Mouse (Mus musculus) brain, embryonic 14.5 days (tissue): ENCODE results near the gene Erh. TPM values are rescaled to one million over a fixed set of nuclear protein-coding genes. Genes with fewer than 3 reads are reported as not detected.

Experiments
- DNase-seq: peaks from one replicate; pipeline ENCODE4 v3.0.0-alpha.2; 2011; ENCODE audit warnings: low read depth
- CTCF ChIP-seq: fragments of 200-500 bp; IDR thresholded peaks from 2 replicates; pipeline ENCODE4 v1.5.1; 2012; ENCODE audit warnings: inconsistent platforms, mild to moderate bottlenecking, moderate library complexity, borderline replicate concordance; ENCODE audit not compliant: insufficient read depth, insufficient read length; ENCODE audit errors: extremely low read depth
- POLR2A ChIP-seq: fragments of 200-500 bp; IDR thresholded peaks from 2 replicates; pipeline ENCODE4 v1.6.1; 2012; ENCODE audit warnings: mild to moderate bottlenecking, inconsistent platforms, borderline replicate concordance; ENCODE audit not compliant: poor library complexity, insufficient read depth, insufficient read length, severe bottlenecking; ENCODE audit errors: extremely low read depth
- polyA plus RNA-seq: library from polyadenylated mRNA; depleted of rRNA; stranded (reverse); fragments of >200 nt; gene quantifications from 2 replicates; pipeline ENCODE4 v1.2.3, GENCODE M21; 2012; rRNA removed

Erh gene
- polyA plus RNA-seq, 1 experiment = 317 TPM

GRCm38 (mm10) chr12:80603566-80603965 is 40.6 kb downstream of the Erh start:
- peak; percentile 15 for DNase-seq
- TF ChIP-seq CTCF (no peak), POLR2A (no peak)

GRCm38 (mm10) chr12:80602432-80602831 is 41.7 kb downstream of the Erh start:
- TF ChIP-seq CTCF (no peak), POLR2A (no peak)
- DNase-seq = no peak

- TF ChIP-seq CTCF (no peak), POLR2A (no peak)
- DNase-seq = no peak
These were observed 42.4 kb downstream of the Erh start for GRCm38 (mm10) chr12:80601597-80602269.

GRCm38 (mm10) chr12:80598756-80599155 is 45.4 kb downstream of the Erh start:
- DNase-seq = peak; percentile 82
- TF ChIP-seq CTCF = peak; percentile 3; the same call in 1 of the 2 replicates
- TF ChIP-seq POLR2A = no peak

GRCm38 (mm10) chr12:80598236-80598635 is 45.9 kb downstream of the Erh start:
- DNase-seq = no peak
- no peak for TF ChIP-seq CTCF
- TF ChIP-seq POLR2A = no peak

- DNase-seq = no peak
- TF ChIP-seq CTCF (no peak), POLR2A (no peak)
These were observed 48.2 kb downstream of the Erh start for GRCm38 (mm10) chr12:80595968-80596367.

GRCm38 (mm10) chr12:80595566-80595965 is 48.6 kb downstream of the Erh start:
- DNase-seq = no peak
- no peak for TF ChIP-seq CTCF
- no peak for TF ChIP-seq POLR2A

GRCm38 (mm10) chr12:80594781-80595180 is 49.4 kb downstream of the Erh start:
- TF ChIP-seq CTCF (no peak), POLR2A (no peak)
- DNase-seq = no peak

GRCm38 (mm10) chr12:80594141-80594540 is 50.0 kb downstream of the Erh start:
- TF ChIP-seq POLR2A (no peak), CTCF (no peak)
- no peak for DNase-seq

GRCm38 (mm10) chr12:80584973-80585372 is 59.2 kb downstream of the Erh start:
- peak; percentile 49 for DNase-seq
- TF ChIP-seq CTCF (peak; percentile 54), POLR2A (no peak)

Other genes with a start within 250 kb of the Erh start
- gene Dcaf5, start 207.7 kb downstream of the Erh start, polyA plus RNA-seq = 39.6 and 53.7 TPM in 2 replicates
- 54.5 and 59.5 TPM in 2 replicates for gene Exd2, start 181.2 kb downstream of the Erh start, polyA plus RNA-seq
- 13.2 and 28.1 TPM in 2 replicates for gene Galnt16, start 126.1 kb downstream of the Erh start, polyA plus RNA-seq
- gene Slc39a9, start 458 bp downstream of the Erh start, polyA plus RNA-seq = 33.4 and 38.2 TPM in 2 replicates
- 2.0 and 3.5 TPM in 2 replicates for gene Plekhd1, start 48.2 kb upstream of the Erh start, polyA plus RNA-seq
- gene Ccdc177, start 116.3 kb upstream of the Erh start, polyA plus RNA-seq = 13.0 and 15.3 TPM in 2 replicates
- 21.7 and 23.2 TPM in 2 replicates for gene Susd6, start 146.2 kb upstream of the Erh start, polyA plus RNA-seq